Mouse (Mus musculus) G1E (cell line): ENCODE measurements at regions not wholly inside any gene's neighbourhood (a gene's known extent, or its start where the extent isn't known, plus 50 kb on each side); places are given as distances from the start of the nearest gene placed in this dataset.

Experiments used
- CTCF ChIP-seq: IDR thresholded peaks from 2 replicates; pipeline ENCODE4 v1.5.1; 2012; ENCODE audit warnings: low read depth, low read length, inconsistent platforms, mixed read lengths
- GATA1 ChIP-seq: IDR thresholded peaks from 2 replicates; pipeline ENCODE4 v1.6.1; 2012; ENCODE audit warnings: borderline replicate concordance, low read length, inconsistent platforms, mixed read lengths
- GATA2 ChIP-seq: IDR thresholded peaks from 2 replicates; pipeline ENCODE4 v1.6.1; 2012; ENCODE audit warnings: low read depth, low read length, inconsistent platforms, borderline replicate concordance
- TAL1 ChIP-seq: conservative IDR thresholded peaks from 2 replicates; pipeline ENCODE4 v1.6.1; 2012; ENCODE audit warnings: low read depth, low read length, inconsistent platforms, mixed read lengths

GRCm38 (mm10) chr12:107016801-107017200 is 471.6 kb upstream of the 3110018I06Rik start:
- TF ChIP-seq GATA1 (no peak), CTCF (no peak), TAL1 (no peak), GATA2 (no peak)
